Mouse (Mus musculus) myocyte (in vitro differentiated cells): ENCODE data around the gene Atp8b2. TPM values are rescaled to one million over a fixed set of nuclear protein-coding genes. Genes with fewer than 3 reads are reported as not detected.

Experiments
- H3K27me3 ChIP-seq: one replicate; pipeline ENCODE4 v1.6.1; 2011; ENCODE audit not compliant: control insufficient read depth, insufficient read depth, insufficient read length
- H3K36me3 ChIP-seq: one replicate; pipeline ENCODE4 v1.6.1; 2011; ENCODE audit not compliant: control insufficient read depth, insufficient read depth
- H3K4me2 ChIP-seq: one replicate; pipeline ENCODE4 v1.6.1; 2011; ENCODE audit warnings: low read depth, control low read depth
- H3K4me3 ChIP-seq: one replicate; pipeline ENCODE4 v1.5.1; 2011; ENCODE audit warnings: mild to moderate bottlenecking, control low read depth, moderate library complexity
- H3K79me2 ChIP-seq: one replicate; pipeline ENCODE4 v1.6.1; 2011; ENCODE audit not compliant: control insufficient read depth, insufficient read depth
- H3ac ChIP-seq: one replicate; pipeline ENCODE4 v1.6.1; 2011; ENCODE audit not compliant: control insufficient read depth, insufficient read length
- CEBPB ChIP-seq: IDR thresholded peaks from 2 replicates; pipeline ENCODE4 v1.6.1; 2011; ENCODE audit warnings: mild to moderate bottlenecking, moderate library complexity; ENCODE audit not compliant: poor library complexity, insufficient read depth, severe bottlenecking
- E2F4 ChIP-seq: IDR thresholded peaks from one replicate; pipeline ENCODE4 v1.6.1; 2011; ENCODE audit warnings: mild to moderate bottlenecking, control low read depth, moderate library complexity; ENCODE audit not compliant: insufficient read depth
- MAX ChIP-seq: IDR thresholded peaks from one replicate; pipeline ENCODE4 v1.6.1; 2011; ENCODE audit warnings: low read depth, mild to moderate bottlenecking, control low read depth
- MYOD1 ChIP-seq, 3 experiments: IDR thresholded peaks; one replicate each; pipeline ENCODE4 v1.6.1; 2011; ENCODE audit warnings: control low read depth in 2 of 3, low read depth in 2 of 3, mild to moderate bottlenecking in 2 of 3, moderate library complexity in 1 of 3; ENCODE audit not compliant: insufficient read length in 2 of 3, control insufficient read depth in 1 of 3
- MYOG ChIP-seq, 3 experiments: IDR thresholded peaks; one replicate each; pipeline ENCODE4 v1.6.1; 2011; ENCODE audit warnings: control low read depth in 2 of 3, low read depth in 2 of 3, mild to moderate bottlenecking in 2 of 3; ENCODE audit not compliant: insufficient read length in 2 of 3, control insufficient read depth in 1 of 3, insufficient read depth in 1 of 3
- POLR2A ChIP-seq: IDR thresholded peaks from one replicate; pipeline ENCODE4 v1.6.1; 2011; ENCODE audit warnings: low read depth, mild to moderate bottlenecking, control low read depth, moderate library complexity; ENCODE audit not compliant: insufficient read length
- POLR2AphosphoS2 ChIP-seq: IDR thresholded peaks from one replicate; pipeline ENCODE4 v1.6.1; 2011; ENCODE audit warnings: low read depth, control low read depth; ENCODE audit not compliant: insufficient read length
- REST ChIP-seq: IDR thresholded peaks from one replicate; pipeline ENCODE4 v1.6.1; 2011; ENCODE audit warnings: mild to moderate bottlenecking, control low read depth, moderate library complexity; ENCODE audit not compliant: insufficient read depth, insufficient read length
- SRF ChIP-seq: IDR thresholded peaks from one replicate; pipeline ENCODE4 v1.6.1; 2011; ENCODE audit warnings: low read depth; ENCODE audit not compliant: control insufficient read depth, insufficient read length
- TCF12 ChIP-seq: IDR thresholded peaks from one replicate; pipeline ENCODE4 v1.6.1; 2011; ENCODE audit warnings: mild to moderate bottlenecking, control low read depth; ENCODE audit not compliant: poor library complexity, insufficient read depth, severe bottlenecking
- TCF3 ChIP-seq: IDR thresholded peaks from one replicate; pipeline ENCODE4 v1.6.1; 2011; ENCODE audit warnings: low read depth, control low read depth; ENCODE audit not compliant: insufficient read length
- USF1 ChIP-seq: IDR thresholded peaks from one replicate; pipeline ENCODE4 v1.6.1; 2011; ENCODE audit warnings: low read depth, mild to moderate bottlenecking, control low read depth, moderate library complexity
- polyA plus RNA-seq: library from polyadenylated mRNA; unstranded; fragments of >200 nt; fragmentation: generic; extraction: Trizol; gene quantifications from one replicate; pipeline ENCODE4 v1.2.1, GENCODE M21; 2012; ENCODE audit warnings: missing spikeins

Gene Atp8b2
- polyA plus RNA-seq, 1 experiment = 20.9 TPM

DNA sequence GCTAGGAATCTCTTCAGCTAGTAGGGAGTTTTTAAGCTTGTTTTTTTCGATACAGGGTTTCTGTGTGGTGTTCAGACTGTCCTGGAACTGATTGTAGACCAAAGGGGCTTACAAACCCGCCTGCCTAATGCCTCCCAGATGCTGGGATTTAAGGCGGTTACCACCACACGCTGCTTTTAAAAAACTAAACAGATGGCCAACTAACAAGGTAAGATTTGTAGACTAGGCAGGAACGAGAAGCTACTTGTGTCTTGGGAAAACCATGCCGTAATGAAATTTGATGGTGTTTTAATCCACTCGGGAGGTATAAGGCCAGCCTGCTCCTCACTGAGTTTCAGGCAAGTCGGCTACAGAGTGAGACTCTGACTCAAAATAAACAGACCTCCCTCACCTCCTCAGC lies 35.8 kb upstream of the Atp8b2 start:
- peak overlapping the region; percentile 93 for H3K4me3 ChIP-seq
- no peak overlapping the region for H3ac ChIP-seq
- no peaks in the 10 kb centered on the region for H3K27me3 ChIP-seq
- H3K4me2 ChIP-seq = peak overlapping the region; percentile 87
- TF ChIP-seq E2F4 (no peak), POLR2AphosphoS2 (peak; percentile 40)
- H3K36me3 ChIP-seq = peaks cover 54% of the 10 kb centered on the region
- peaks cover 18% of the 10 kb centered on the region for H3K79me2 ChIP-seq

DNA sequence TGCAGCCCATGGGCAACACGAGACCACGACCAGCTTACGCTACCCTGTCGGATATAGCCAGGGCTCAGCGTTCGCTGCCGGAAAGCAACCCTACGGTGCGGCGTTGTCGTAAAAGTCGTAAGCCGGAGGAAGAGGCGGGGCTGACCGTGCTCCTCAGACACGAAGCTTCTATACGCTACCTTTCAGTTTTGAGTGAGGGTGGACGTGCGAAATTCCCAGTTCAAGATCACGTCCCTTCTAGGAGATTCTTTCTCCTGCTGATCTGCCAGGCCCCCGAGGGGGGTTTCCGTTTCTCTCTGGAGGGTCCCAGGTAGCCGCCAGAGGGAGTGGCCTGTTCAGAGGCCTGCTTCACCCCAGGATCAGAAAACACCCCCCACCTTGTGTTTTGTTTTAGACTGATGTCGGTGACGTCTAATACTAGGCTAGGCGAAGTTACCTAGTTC lies 35.3 kb upstream of the Atp8b2 start, which contains the start of gene Hax1:
Gene Hax1 (minus strand): TSS at position 169 of the 443 bp plus-strand sequence.
- Histone ChIP-seq H3K27me3 (no peaks in the 10 kb centered on the region), H3K36me3 (peaks cover 54% of the 10 kb centered on the region), H3K4me3 (peak within 1 kb of the TSS; percentile 93), H3K4me2 (peak within 1 kb of the TSS; percentile 87), H3K79me2 (peaks cover 18% of the 10 kb centered on the region), H3ac (peak within 1 kb of the TSS; percentile 15)
- TF ChIP-seq POLR2A (peak; percentile 83), POLR2AphosphoS2 (peak; percentile 99), USF1 (no peak)

GRCm38 (mm10) chr3:89997791-89998495 lies 34.6 kb upstream of the Atp8b2 start:
- no peaks in the 10 kb centered on the region for H3K27me3 ChIP-seq
- peaks cover 18% of the 10 kb centered on the region for H3K79me2 ChIP-seq
- peak overlapping the region; percentile 93 for H3K4me3 ChIP-seq
- peak overlapping the region; percentile 15 for H3ac ChIP-seq
- peaks cover 52% of the 10 kb centered on the region for H3K36me3 ChIP-seq
- TF ChIP-seq POLR2A (peak; percentile 20), REST (no peak), POLR2AphosphoS2 (peak; percentile 22), CEBPB (0 out of 2 replicates have a peak, but pooled peaks have one; percentile 65), USF1 (no peak)
- peak overlapping the region; percentile 78 for H3K4me2 ChIP-seq

- Histone ChIP-seq H3K4me2 (no peak overlapping the region), H3K4me3 (no peak overlapping the region), H3ac (no peak overlapping the region), H3K36me3 (peaks cover 40% of the 10 kb centered on the region), H3K27me3 (no peaks in the 10 kb centered on the region), H3K79me2 (peaks cover 18% of the 10 kb centered on the region)
- TF ChIP-seq POLR2A = no peak
- no peak for TF ChIP-seq MYOG (IDR thresholded peaks at IDR 0.05; ENCODE audit: control insufficient read depth in 1 of 3, insufficient read depth in 1 of 3, insufficient read length in 2 of 3, low read depth in 2 of 3)
- TF ChIP-seq E2F4 = no peak
- no peak for TF ChIP-seq POLR2AphosphoS2
- TF ChIP-seq MAX = no peak
- no peak for TF ChIP-seq REST
- no peak for TF ChIP-seq TCF3
- TF ChIP-seq CEBPB = no peak
- TF ChIP-seq TCF12 = no peak
- TF ChIP-seq SRF = no peak
- no peak for TF ChIP-seq USF1
- TF ChIP-seq MYOD1 (IDR thresholded peaks at IDR 0.05; ENCODE audit: control insufficient read depth in 1 of 3, insufficient read length in 2 of 3, low read depth in 2 of 3) = no peak
Observed at GRCm38 (mm10) chr3:89994807-89995515, 31.7 kb upstream of the Atp8b2 start.

- TF ChIP-seq MAX (no peak), MYOG (IDR thresholded peaks at IDR 0.05; ENCODE audit: control insufficient read depth in 1 of 3, insufficient read depth in 1 of 3, insufficient read length in 2 of 3, low read depth in 2 of 3) (no peak), POLR2A (no peak), TCF12 (no peak), E2F4 (no peak), USF1 (no peak), MYOD1 (IDR thresholded peaks at IDR 0.05; ENCODE audit: control insufficient read depth in 1 of 3, insufficient read length in 2 of 3, low read depth in 2 of 3) (no peak), CEBPB (no peak), SRF (no peak)
Observed at GRCm38 (mm10) chr3:89987822-89988221, 24.5 kb upstream of the Atp8b2 start.

More at GRCm38 (mm10) chr3:89987822-89988221, 24.5 kb upstream of the Atp8b2 start:
- Histone ChIP-seq H3K79me2 (no peaks in the 10 kb centered on the region), H3ac (no peak overlapping the region), H3K36me3 (peaks cover 4% of the 10 kb centered on the region), H3K4me3 (no peak overlapping the region), H3K4me2 (no peak overlapping the region), H3K27me3 (no peaks in the 10 kb centered on the region)
